Mouse (Mus musculus) thymus, adult 2 months (tissue): ENCODE data around the gene Gcc1.
A peak's percentile ranks its signal among the peaks of the same experiment; 100 is the strongest.

Source experiments
- CTCF ChIP-seq: fragments of 200-500 bp; IDR thresholded peaks from 2 replicates; pipeline ENCODE4 v1.5.1; 2012; ENCODE audit warnings: mild to moderate bottlenecking, control low read depth, low read length, moderate library complexity, borderline replicate concordance; ENCODE audit not compliant: control insufficient read depth, poor library complexity, insufficient read depth; ENCODE audit errors: extremely low read depth
- POLR2A ChIP-seq: fragments of 200-500 bp; IDR thresholded peaks from 2 replicates; pipeline ENCODE4 v1.6.1; 2012; ENCODE audit warnings: mild to moderate bottlenecking, low read length, control low read depth, moderate library complexity; ENCODE audit not compliant: control insufficient read depth, poor library complexity, insufficient read depth; ENCODE audit errors: extremely low read depth

DNA sequence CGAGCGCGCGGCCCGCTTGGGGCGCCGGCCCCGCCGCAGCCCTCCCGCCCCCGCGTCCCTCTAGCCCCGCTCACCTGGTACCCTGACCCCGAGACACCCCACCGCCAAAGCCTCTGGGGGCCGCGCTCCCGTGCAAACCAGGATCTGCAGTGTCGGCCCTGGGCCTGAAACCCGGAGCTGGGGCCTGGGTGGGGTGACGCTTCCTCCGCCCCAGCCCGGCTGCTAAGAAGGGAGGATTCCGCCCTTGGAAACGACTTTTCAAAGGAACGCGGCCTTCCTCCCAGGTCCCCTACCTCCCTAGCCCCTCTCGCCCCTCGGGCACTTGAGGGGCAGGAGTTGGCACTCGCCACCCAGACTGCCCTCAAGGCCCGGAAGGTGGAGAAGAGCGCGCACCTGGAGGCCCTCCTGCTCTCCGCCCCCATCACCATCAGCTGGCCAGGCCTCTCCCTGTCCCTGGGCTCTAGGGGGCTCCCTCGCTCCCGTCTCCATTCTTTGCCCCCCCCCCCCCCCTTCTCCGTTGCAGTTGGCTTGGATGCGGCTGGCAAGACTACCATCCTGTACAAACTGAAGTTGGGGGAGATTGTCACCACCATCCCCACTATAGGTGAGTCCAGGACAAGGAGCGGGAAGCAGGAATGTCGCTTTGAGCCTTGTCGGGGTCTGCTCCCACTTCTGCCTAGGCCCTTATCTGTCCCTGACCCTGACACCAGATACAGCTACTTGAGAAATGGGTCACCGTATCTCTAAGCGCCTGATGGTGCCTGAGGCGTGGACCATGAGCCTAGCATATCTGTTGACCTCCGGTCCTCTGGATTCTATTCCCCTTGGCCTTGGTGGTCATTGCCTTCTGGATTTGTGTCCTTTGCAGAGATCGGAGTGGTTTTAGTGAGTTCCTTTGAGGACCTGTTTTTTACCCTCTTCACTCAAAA, 4.2 kb downstream of the Gcc1 start:
- 0 out of 2 replicates have a peak, but pooled peaks have one; percentile 38 for TF ChIP-seq CTCF
- no peak for TF ChIP-seq POLR2A
